Mouse (Mus musculus) kidney, adult 2 months (tissue): ENCODE data around the gene Yipf2.

Experiments
- CTCF ChIP-seq: fragments of 200-500 bp; conservative IDR thresholded peaks from 2 replicates; pipeline ENCODE4 v1.5.1; 2011; ENCODE audit warnings: low read depth, mild to moderate bottlenecking, control low read depth, low read length, moderate library complexity, mixed read lengths; ENCODE audit not compliant: insufficient read depth, insufficient read length
- POLR2A ChIP-seq: fragments of 200-500 bp; IDR thresholded peaks from one replicate; pipeline ENCODE4 v1.6.1; 2011; ENCODE audit warnings: low read depth, low read length, control low read depth

DNA sequence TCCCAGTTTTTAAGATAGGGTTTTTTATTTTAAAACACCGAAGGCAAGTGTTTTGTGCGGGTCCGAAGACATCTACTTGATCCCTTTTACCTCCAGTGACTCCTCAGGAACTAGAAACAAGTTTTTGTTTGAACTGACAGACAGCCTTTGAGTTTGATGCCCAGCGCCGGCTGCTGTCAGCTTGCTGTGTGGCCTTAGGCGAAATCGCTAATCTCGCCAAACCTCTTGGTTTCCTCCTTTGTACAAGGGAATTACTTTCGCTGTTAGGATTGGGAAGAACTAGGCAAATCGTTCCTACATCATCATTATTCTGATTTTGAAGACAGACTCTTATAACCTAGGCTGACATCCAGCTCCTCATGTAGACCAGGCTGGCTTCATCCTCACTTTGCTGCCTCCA, 24.4 kb upstream of the Yipf2 start:
- TF ChIP-seq CTCF = no peak
- TF ChIP-seq POLR2A = no peak
